Mouse (Mus musculus): ENCODE data around the gene Slc24a4.

DNA sequence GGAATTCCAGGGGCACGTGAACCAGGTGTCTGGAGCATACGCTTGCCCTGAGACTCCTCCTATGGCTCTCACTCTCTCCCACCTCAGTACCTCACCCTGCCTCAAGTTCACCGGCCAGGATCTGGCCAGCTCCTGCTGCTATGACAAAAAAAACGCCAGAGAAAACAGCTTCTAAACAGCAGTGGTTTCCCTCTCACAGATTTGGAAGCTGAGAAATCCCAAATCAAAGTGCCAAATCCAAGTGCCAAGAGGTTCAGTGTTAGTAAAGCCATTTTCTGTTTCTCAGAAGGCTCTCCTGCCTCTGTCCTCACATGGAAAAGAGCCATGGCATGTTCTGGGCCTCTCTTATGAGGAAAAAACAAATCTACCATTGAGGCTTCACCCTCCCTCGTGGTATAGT, 166.1 kb downstream of the Slc24a4 start:
- no peak for TF ChIP-seq POLR2A (IDR thresholded peaks at IDR 0.05; ENCODE audit: extremely low read depth, insufficient read depth, low read length)
- TF ChIP-seq CTCF (IDR thresholded peaks at IDR 0.05; ENCODE audit: low read depth, low read length) = no peak
